Mouse (Mus musculus) erythroblast, embryonic 14.5 days (primary cell): Measurements from ENCODE around the gene Siglecf.

Experiments used
- GATA1 ChIP-seq: IDR thresholded peaks from 2 replicates; pipeline ENCODE4 v1.6.1; 2012; ENCODE audit warnings: low read length, inconsistent platforms, mixed read lengths
- TAL1 ChIP-seq: IDR thresholded peaks from 3 replicates; pipeline ENCODE4 v1.6.1; 2012; ENCODE audit warnings: low read length, inconsistent platforms, mixed read lengths

DNA sequence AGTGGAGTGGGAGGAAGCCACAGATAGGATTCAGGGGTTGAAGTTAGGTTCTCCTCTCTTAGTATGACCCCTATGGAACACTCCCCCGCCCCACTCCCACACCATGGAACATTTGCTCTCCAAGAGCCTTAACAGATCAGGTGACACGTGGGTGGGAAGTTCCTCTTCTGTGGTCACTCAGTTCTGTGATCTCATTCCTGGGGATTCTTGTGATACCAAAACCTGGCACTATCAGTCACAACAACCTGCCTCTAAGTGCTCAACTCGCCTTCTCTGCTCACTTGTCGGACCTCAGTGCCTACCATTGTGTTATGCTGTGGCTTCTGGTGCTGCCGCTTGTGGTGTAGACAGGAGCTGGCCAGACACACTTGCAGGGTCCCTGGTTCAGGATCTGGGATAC, 8.0 kb upstream of the Siglecf start:
- TF ChIP-seq GATA1 (no peak), TAL1 (no peak)
